Mouse (Mus musculus) midbrain, postnatal 0 days (tissue): ENCODE measurements around the gene Dse. TPM values are rescaled to one million over a fixed set of nuclear protein-coding genes. Genes with fewer than 3 reads are reported as not detected.
A peak's percentile ranks its signal among the peaks of the same experiment; 100 is the strongest.

Source experiments
- ATAC-seq: fragments of 200-750 bp; cut with Nextera tagmentation; 2 replicates; pipeline ENCODE4 v1.8.0; 2017; ENCODE audit warnings: moderate number of reproducible peaks, mild to moderate bottlenecking, moderate TSS enrichment, moderate library complexity; ENCODE audit not compliant: low FRiP score
- DNase-seq: peaks from one replicate; pipeline ENCODE4 v3.0.0-alpha.2; 2015; ENCODE audit warnings: low spot score
- H3K27ac ChIP-seq: fragments of 300-500 bp; sonication (generic); 2 replicates; pipeline ENCODE4 v1.5.1; 2014; ENCODE audit warnings: low read depth, mild to moderate bottlenecking, low read length, mixed read lengths
- H3K27me3 ChIP-seq: fragments of 300-500 bp; sonication (generic); 2 replicates; pipeline ENCODE4 v1.6.1; 2014; ENCODE audit warnings: low read length, control low read depth, mixed read lengths; ENCODE audit not compliant: insufficient read depth
- H3K36me3 ChIP-seq: fragments of 300-500 bp; sonication (generic); 2 replicates; pipeline ENCODE4 v1.6.1; 2014; ENCODE audit warnings: low read length, control low read depth, mixed read lengths; ENCODE audit not compliant: insufficient read depth
- H3K4me1 ChIP-seq: fragments of 300-500 bp; sonication (generic); 2 replicates; pipeline ENCODE4 v1.6.1; 2014; ENCODE audit warnings: mild to moderate bottlenecking, control low read depth, antibody characterized with exemption, low read length, mixed read lengths; ENCODE audit not compliant: insufficient read depth
- H3K4me2 ChIP-seq: fragments of 300-500 bp; sonication (generic); 2 replicates; pipeline ENCODE4 v1.6.1; 2014; ENCODE audit warnings: low read depth, mild to moderate bottlenecking, low read length, mixed read lengths; ENCODE audit not compliant: poor library complexity, severe bottlenecking
- H3K4me3 ChIP-seq: fragments of 300-500 bp; sonication (generic); 2 replicates; pipeline ENCODE4 v1.5.1; 2014; ENCODE audit warnings: low read depth, mild to moderate bottlenecking, low read length, moderate library complexity
- H3K9ac ChIP-seq: fragments of 300-500 bp; sonication (generic); replicated peaks from 2 replicates; pipeline ENCODE4 v1.6.1; 2014; ENCODE audit warnings: mild to moderate bottlenecking, low read length, moderate library complexity, mixed read lengths; ENCODE audit not compliant: poor library complexity, severe bottlenecking
- H3K9me3 ChIP-seq: fragments of 300-500 bp; sonication (generic); 2 replicates; pipeline ENCODE4 v1.6.1; 2016; ENCODE audit warnings: low read length, control low read depth
- CTCF ChIP-seq: IDR thresholded peaks from 2 replicates; pipeline ENCODE4 v1.5.1; 2016; ENCODE audit warnings: antibody characterized with exemption, mild to moderate bottlenecking
- WGBS: fragments of 180-500 bp; shearing (Covaris S2); extraction: QIAGEN DNeasy Blood & Tissue Kit; methylation state at CpG from one replicate; pipeline ENCODE4 v1.1.7; 2014; 5-methylcytosine and 5-hydroxymethylcytosine counted together
- polyA plus RNA-seq: library from polyadenylated mRNA; unstranded; fragments of >200 nt; fragmentation: Nextera tagmentation; extraction: Ambion mirVana; gene quantifications from 2 replicates; pipeline ENCODE4 v1.2.1, GENCODE M21; 2015
- total RNA-seq: library from RNA; depleted of rRNA; stranded (reverse); fragments of >200 nt; gene quantifications from 2 replicates; pipeline ENCODE4 v1.2.3, GENCODE M21; 2014

The Dse gene
- total and polyA plus RNA-seq, 2 experiments from 2014 or later, result 7.0 to 37.4 TPM

- Histone ChIP-seq H3K4me3 (no peak overlapping the region), H3K9ac (no peak overlapping the region), H3K27me3 (no peaks in the 10 kb centered on the region), H3K4me1 (no peaks in the 10 kb centered on the region), H3K36me3 (no peaks in the 10 kb centered on the region), H3K27ac (no peak overlapping the region), H3K9me3 (no peaks in the 10 kb centered on the region), H3K4me2 (no peak overlapping the region)
- no peak for DNase-seq
- WGBS, result 73% methylated on average over 4 of the region's 4 CpGs
- ATAC-seq, result no peak
- TF ChIP-seq CTCF, result no peak
Measured at GRCm38 (mm10) chr10:34139768-34140167, 67.7 kb downstream of the Dse start.

DNA sequence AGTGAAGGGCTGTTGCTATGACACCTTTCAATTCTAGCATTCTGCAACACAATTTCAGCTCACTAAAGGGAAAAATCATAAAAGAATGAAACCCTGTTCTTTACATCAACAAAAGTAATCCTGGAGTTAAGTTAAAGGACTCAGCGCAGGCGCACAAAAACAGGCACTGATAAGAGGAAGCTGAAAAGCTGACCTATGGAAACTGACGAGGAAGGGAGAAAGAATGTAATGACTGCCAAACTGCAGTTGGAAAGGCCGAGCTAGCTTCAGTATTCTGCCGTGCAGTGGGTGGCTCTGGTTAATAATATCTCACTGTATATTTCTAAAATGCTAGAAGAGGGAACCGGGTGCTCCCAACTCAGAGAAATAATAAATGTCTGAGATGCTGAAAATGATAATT is 69.5 kb downstream of the Dse start:
- Histone ChIP-seq H3K4me1 (no peaks in the 10 kb centered on the region), H3K4me2 (no peak overlapping the region), H3K36me3 (no peaks in the 10 kb centered on the region), H3K27me3 (no peaks in the 10 kb centered on the region), H3K9me3 (no peaks in the 10 kb centered on the region), H3K4me3 (no peak overlapping the region), H3K9ac (no peak overlapping the region), H3K27ac (no peak overlapping the region)
- WGBS, result 61% methylated on average over 6 of the region's 6 CpGs
- ATAC-seq (no peak), DNase-seq (no peak)
- TF ChIP-seq CTCF, result no peak

DNA sequence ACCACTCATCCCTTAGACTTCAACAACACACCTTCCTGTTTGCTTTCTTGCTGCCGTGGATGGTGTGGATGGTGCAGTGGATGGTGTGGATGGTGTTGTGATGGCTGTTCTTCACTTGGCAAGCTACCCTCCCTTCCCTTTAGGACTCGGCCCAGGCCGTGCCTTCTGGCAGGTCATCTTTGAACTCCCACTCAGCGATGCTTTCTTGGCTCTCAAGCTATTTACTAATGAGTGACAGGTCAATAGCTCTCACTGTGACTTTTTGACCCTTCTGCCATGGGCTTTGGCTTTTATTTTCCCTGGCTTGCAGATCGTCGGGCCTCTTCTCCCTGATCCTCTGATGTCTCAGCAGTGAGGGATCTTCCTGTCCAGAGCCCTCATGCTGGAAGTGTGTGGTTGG is 71.1 kb downstream of the Dse start:
- WGBS, result 12% methylated on average over 6 of the region's 6 CpGs
- DNase-seq, result no peak

DNA sequence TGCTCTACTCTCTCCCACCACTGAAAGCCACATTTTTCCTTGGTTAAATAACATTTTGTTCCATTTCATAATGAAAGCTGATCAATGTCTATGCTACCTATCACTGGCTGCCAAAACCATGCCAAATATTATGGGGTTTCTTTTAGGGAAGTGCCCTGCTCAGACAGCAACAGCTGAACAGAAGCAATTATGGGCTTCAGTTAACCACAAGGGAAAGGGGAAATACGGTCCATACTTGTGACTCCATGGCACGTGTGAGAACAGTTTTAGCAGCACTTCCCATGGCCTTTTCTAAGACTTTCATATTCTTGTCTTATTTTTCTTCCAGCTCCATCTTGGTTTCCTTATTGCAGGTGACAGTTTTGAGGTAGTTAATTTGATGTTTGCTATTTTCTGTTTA is 76.2 kb downstream of the Dse start:
- no peak for TF ChIP-seq CTCF
- Histone ChIP-seq H3K9me3 (no peaks in the 10 kb centered on the region), H3K4me3 (no peak overlapping the region), H3K4me2 (no peak overlapping the region), H3K36me3 (no peaks in the 10 kb centered on the region), H3K27ac (no peak overlapping the region), H3K27me3 (no peaks in the 10 kb centered on the region), H3K4me1 (no peaks in the 10 kb centered on the region), H3K9ac (no peak overlapping the region)
- WGBS, result 84% methylated on average over 2 of the region's 2 CpGs
- no peak for DNase-seq
- no peak for ATAC-seq

More for the DNA sequence above, 71.1 kb downstream of the Dse start:
- no peaks in the 10 kb centered on the region for H3K9me3 ChIP-seq
- H3K9ac ChIP-seq, result no peak overlapping the region
- H3K4me3 ChIP-seq, result no peak overlapping the region
- no peak for ATAC-seq
- H3K27me3 ChIP-seq, result no peaks in the 10 kb centered on the region
- no peak overlapping the region for H3K4me2 ChIP-seq
- no peaks in the 10 kb centered on the region for H3K4me1 ChIP-seq
- no peak overlapping the region for H3K27ac ChIP-seq
- H3K36me3 ChIP-seq, result no peaks in the 10 kb centered on the region
- no peak for TF ChIP-seq CTCF

DNA sequence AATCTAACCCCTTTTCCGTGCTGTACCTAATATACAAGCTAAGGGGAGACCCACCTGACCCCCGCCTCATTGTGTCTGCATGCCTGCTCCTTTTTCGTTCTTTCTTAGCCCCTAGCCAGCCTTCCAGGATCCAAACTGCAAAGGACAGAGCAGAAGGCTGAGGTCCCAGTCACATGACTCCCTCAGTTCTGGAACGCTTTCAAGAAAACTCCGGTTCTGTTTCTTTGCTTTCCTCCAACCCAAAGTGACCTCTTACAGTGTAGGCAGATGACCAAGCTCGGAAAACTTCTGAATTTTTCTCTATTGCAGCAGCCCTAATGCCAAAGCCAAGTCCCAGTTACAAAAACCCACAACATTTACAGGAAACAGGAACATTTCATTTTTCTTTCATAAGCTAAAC is 79.1 kb downstream of the Dse start:
- Histone ChIP-seq H3K4me3 (no peak overlapping the region), H3K4me1 (no peaks in the 10 kb centered on the region), H3K4me2 (no peak overlapping the region), H3K9me3 (no peaks in the 10 kb centered on the region), H3K27me3 (no peaks in the 10 kb centered on the region), H3K36me3 (no peaks in the 10 kb centered on the region), H3K27ac (no peak overlapping the region), H3K9ac (no peak overlapping the region)
- no peak for ATAC-seq
- no peak for TF ChIP-seq CTCF
- WGBS, result 80% methylated on average over 6 of the region's 6 CpGs
- DNase-seq, result no peak

GRCm38 (mm10) chr10:34127392-34128378 is 79.8 kb downstream of the Dse start, which contains the start of gene Calhm6:
TSS of gene Calhm6 (minus strand) at chr10:34127984.
- 15% methylated on average over 41 of the region's 44 CpGs for WGBS
- Histone ChIP-seq H3K36me3 (no peaks in the 10 kb centered on the region), H3K4me1 (no peaks in the 10 kb centered on the region), H3K9me3 (no peaks in the 10 kb centered on the region), H3K9ac (peak within 1 kb of the TSS; percentile 62), H3K4me2 (peak within 1 kb of the TSS; percentile 69), H3K27me3 (no peaks in the 10 kb centered on the region), H3K4me3 (peak within 1 kb of the TSS; percentile 56), H3K27ac (no peak within 1 kb of the TSS)
- DNase-seq (peak; percentile 40), ATAC-seq (peak; percentile 84)
- TF ChIP-seq CTCF, result no peak
